Mouse (Mus musculus): ENCODE measurements at regions not wholly inside any gene's neighbourhood (a gene's known extent, or its start where the extent isn't known, plus 50 kb on each side); places are given as distances from the start of the nearest gene placed in this dataset.

DNA sequence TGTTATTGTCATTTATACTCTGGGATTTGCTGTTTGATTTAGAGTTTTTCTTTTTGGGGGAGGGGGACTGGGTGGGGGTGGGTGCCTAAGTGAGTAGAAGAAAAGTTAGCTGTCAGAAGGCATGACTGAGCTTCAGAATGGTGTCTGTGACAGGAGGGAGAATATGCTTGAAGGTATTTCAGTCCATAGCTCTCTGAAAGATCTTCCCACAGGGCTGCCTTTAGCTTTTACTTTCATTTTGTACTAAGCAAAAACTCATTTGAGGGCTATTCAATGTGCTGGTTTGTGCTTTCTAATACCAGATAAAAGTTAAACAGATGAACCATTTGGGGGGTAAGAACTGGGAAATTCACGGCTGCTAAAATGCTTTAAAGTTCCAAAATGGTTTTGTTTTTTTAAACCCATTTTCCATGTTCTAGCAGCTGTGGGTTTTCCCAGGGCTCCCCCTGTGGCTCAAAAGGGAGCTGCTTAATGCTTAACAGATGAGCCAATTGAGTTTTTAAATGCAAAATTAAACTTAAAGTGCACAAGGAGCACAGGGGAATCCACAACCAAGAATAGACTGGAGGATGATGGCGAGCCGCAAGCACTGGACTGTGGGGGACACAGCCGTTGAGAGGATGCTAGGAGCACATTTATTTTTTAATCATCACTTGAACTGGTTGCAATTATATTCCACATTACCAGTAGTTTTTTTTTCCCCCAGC is 538.5 kb upstream of the Zic4 start:
- TF ChIP-seq CTCF (IDR thresholded peaks at IDR 0.05; ENCODE audit: borderline replicate concordance, insufficient read depth, low read length): no peak
- no peak for TF ChIP-seq POLR2A (IDR thresholded peaks at IDR 0.05; ENCODE audit: low read depth, low read length)

Data from embryonic fibroblast, embryonic 13.5 days (primary cell).